9 mouse cellular contexts compared by ENCODE assay signal in genomic region chr1:182094473-182095136, GRCm38 (mm10). TPM values are rescaled to one million over a fixed set of nuclear protein-coding genes. Genes with fewer than 3 reads are reported as not detected.
A peak's percentile ranks its signal among the peaks of the same experiment; 100 is the strongest.
DNase-seq lines count a peak whose midpoint lies in the region; ATAC-seq lines count a peak whose summit lies in the region.
"Had no signal": no experiment of that assay in that cellular context is flagged by ENCODE, and none has a peak within 500 bp of the region (broad histone marks: within the 10 kb centered on the region; RNA-seq: fewer than 3 reads in every experiment).

No protein-coding gene starts in this region.

- no peaks in the 10 kb centered on the region for H3K27me3 ChIP-seq in heart, embryonic 14.5 days (ENCODE audit: control insufficient read depth, insufficient read depth, low read length)
- H3K27me3 ChIP-seq in midbrain, embryonic 11.5 days (ENCODE audit: control insufficient read depth, insufficient read depth, low read length), result no peaks in the 10 kb centered on the region
- H3K27me3 ChIP-seq in midbrain, embryonic 15.5 days (replicated peaks), result no peaks in the 10 kb centered on the region
- no peaks in the 10 kb centered on the region for H3K27me3 ChIP-seq in hindbrain, embryonic 14.5 days (ENCODE audit: control insufficient read depth, insufficient read depth, low read length)
- no peaks in the 10 kb centered on the region for H3K27me3 ChIP-seq in stomach, embryonic 15.5 days (replicated peaks)

- no peak for ATAC-seq in heart, embryonic 14.5 days (ENCODE audit: insufficient number of reproducible peaks, insufficient read depth, low FRiP score, low read depth)
- no peak for ATAC-seq in midbrain, embryonic 11.5 days (ENCODE audit: low FRiP score)
- no peak for ATAC-seq in midbrain, embryonic 15.5 days (replicated peaks)
- no peak for ATAC-seq in hindbrain, embryonic 14.5 days (ENCODE audit: low FRiP score)
- no peak for ATAC-seq in stomach, embryonic 15.5 days (ENCODE audit: insufficient read depth, low FRiP score, low read depth)
- no peak for ATAC-seq in activated CD4-positive, CD25-positive, alpha-beta regulatory T cell, adult 4 months

- 49% methylated on average over 15 of the region's 15 CpGs for WGBS in heart, embryonic 14.5 days
- 32% methylated on average over 15 of the region's 15 CpGs for WGBS in midbrain, embryonic 11.5 days
- WGBS in midbrain, embryonic 15.5 days, result 42% methylated on average over 15 of the region's 15 CpGs
- 45% methylated on average over 15 of the region's 15 CpGs for WGBS in hindbrain, embryonic 14.5 days
- 44% methylated on average over 14 of the region's 15 CpGs for WGBS in stomach, embryonic 15.5 days

- no peak overlapping the region for H3K9ac ChIP-seq in heart, embryonic 14.5 days (ENCODE audit: low read length)
- no peak overlapping the region for H3K9ac ChIP-seq in midbrain, embryonic 11.5 days (ENCODE audit: low read length)
- no peak overlapping the region for H3K9ac ChIP-seq in midbrain, embryonic 15.5 days
- no peak overlapping the region for H3K9ac ChIP-seq in hindbrain, embryonic 14.5 days
- H3K9ac ChIP-seq in stomach, embryonic 15.5 days, result no peak overlapping the region

- intact Hi-C loops in heart, postnatal 14 days (cut with DNase I), result no loop called here

- no peak for DNase-seq in heart, postnatal 14 days
- DNase-seq in midbrain, embryonic 11.5 days (ENCODE audit: low spot score, missing footprints), result peak; percentile 73
- no peak for DNase-seq in hindbrain, embryonic 14.5 days (ENCODE audit: low spot score)
- no peak for DNase-seq in spleen, adult 18-20 months
- DNase-seq: lung, postnatal 14 days had no signal

- H3K4me1 ChIP-seq in heart, embryonic 14.5 days (ENCODE audit: control insufficient read depth in 2 of 2, insufficient read depth in 2 of 2, low read length in 2 of 2), result peaks cover 24 to 43% of the 10 kb centered on the region in 2 experiments
- H3K4me1 ChIP-seq in midbrain, embryonic 11.5 days (ENCODE audit: control insufficient read depth, insufficient read depth, low read length), result peaks cover 8% of the 10 kb centered on the region
- peaks cover 21% of the 10 kb centered on the region for H3K4me1 ChIP-seq in midbrain, embryonic 15.5 days
- H3K4me1 ChIP-seq in hindbrain, embryonic 14.5 days (replicated peaks; ENCODE audit: control insufficient read depth, insufficient read depth, low read length), result peaks cover 26% of the 10 kb centered on the region
- peaks cover 46% of the 10 kb centered on the region for H3K4me1 ChIP-seq in stomach, embryonic 15.5 days

- no peak overlapping the region for H3K4me3 ChIP-seq in heart, embryonic 14.5 days (ENCODE audit: control insufficient read depth in 1 of 2, insufficient read depth in 1 of 2, low read depth in 1 of 2, low read length in 2 of 2)
- H3K4me3 ChIP-seq in midbrain, embryonic 11.5 days (ENCODE audit: low read depth, low read length), result no peak overlapping the region
- H3K4me3 ChIP-seq in midbrain, embryonic 15.5 days, result no peak overlapping the region
- no peak overlapping the region for H3K4me3 ChIP-seq in hindbrain, embryonic 14.5 days (replicated peaks; ENCODE audit: low read length)
- H3K4me3 ChIP-seq in stomach, embryonic 15.5 days (replicated peaks), result no peak overlapping the region

- H3K36me3 ChIP-seq in heart, embryonic 14.5 days (ENCODE audit: control insufficient read depth, insufficient read depth, low read length), result no peaks in the 10 kb centered on the region
- no peaks in the 10 kb centered on the region for H3K36me3 ChIP-seq in midbrain, embryonic 11.5 days (ENCODE audit: control insufficient read depth, insufficient read depth, low read length)
- no peaks in the 10 kb centered on the region for H3K36me3 ChIP-seq in midbrain, embryonic 15.5 days (replicated peaks)
- H3K36me3 ChIP-seq in hindbrain, embryonic 14.5 days (replicated peaks; ENCODE audit: control insufficient read depth, insufficient read depth), result no peaks in the 10 kb centered on the region
- no peaks in the 10 kb centered on the region for H3K36me3 ChIP-seq in stomach, embryonic 15.5 days

- no peaks in the 10 kb centered on the region for H3K9me3 ChIP-seq in heart, embryonic 14.5 days (ENCODE audit: control insufficient read depth, low read length)
- H3K9me3 ChIP-seq in midbrain, embryonic 11.5 days (ENCODE audit: control insufficient read depth, low read length), result no peaks in the 10 kb centered on the region
- H3K9me3 ChIP-seq in midbrain, embryonic 15.5 days, result no peaks in the 10 kb centered on the region
- H3K9me3 ChIP-seq in hindbrain, embryonic 14.5 days (ENCODE audit: control insufficient read depth, low read length), result no peaks in the 10 kb centered on the region
- H3K9me3 ChIP-seq in stomach, embryonic 15.5 days, result no peaks in the 10 kb centered on the region

- peak overlapping the region; percentile 30; the same call in 1 of the 2 replicates for H3K4me2 ChIP-seq in heart, embryonic 14.5 days (ENCODE audit: low read length)
- H3K4me2 ChIP-seq in midbrain, embryonic 11.5 days, result no peak overlapping the region
- H3K4me2 ChIP-seq in midbrain, embryonic 15.5 days, result no peak overlapping the region
- H3K4me2 ChIP-seq in hindbrain, embryonic 14.5 days (replicated peaks), result peak overlapping the region; percentile 17
- H3K4me2 ChIP-seq in stomach, embryonic 15.5 days, result peak overlapping the region; percentile 32; the same call in 1 of the 2 replicates

- H3K27ac ChIP-seq in heart, embryonic 14.5 days (replicated peaks in 1 of 2; ENCODE audit: control insufficient read depth in 1 of 2, insufficient read depth in 1 of 2, low read depth in 2 of 2, low read length in 2 of 2), result no peak overlapping the region
- H3K27ac ChIP-seq in midbrain, embryonic 11.5 days (ENCODE audit: low read depth, low read length), result no peak overlapping the region
- no peak overlapping the region for H3K27ac ChIP-seq in midbrain, embryonic 15.5 days
- no peak overlapping the region; the same call in 1 of the 2 replicates for H3K27ac ChIP-seq in hindbrain, embryonic 14.5 days
- H3K27ac ChIP-seq in stomach, embryonic 15.5 days, result peak overlapping the region; percentile 4; the same call in 1 of the 2 replicates

RNA-seq across cellular contexts. Expression of gene Srp9, which starts 29.9 kb away (rescaled TPM):
- polyA plus RNA-seq in heart, embryonic 14.5 days (2014; fragmentation: Nextera tagmentation; extraction: Ambion mirVana), result 112 and 113 TPM in 2 replicates
- total RNA-seq in heart, postnatal 14 days (2021), result 10 to 100 TPM; 42.6 to 46.6 TPM
- 158 and 189 TPM in 2 replicates for polyA plus RNA-seq in midbrain, embryonic 11.5 days (2014; fragmentation: Nextera tagmentation; extraction: Ambion mirVana)
- polyA plus RNA-seq in midbrain, embryonic 15.5 days (2015; fragmentation: Nextera tagmentation; extraction: Ambion mirVana), result 125 and 128 TPM in 2 replicates
- 139 and 142 TPM in 2 replicates for polyA plus RNA-seq in hindbrain, embryonic 14.5 days (2014; fragmentation: Nextera tagmentation; extraction: Ambion mirVana)
- 158 and 161 TPM in 2 replicates for polyA plus RNA-seq in stomach, embryonic 15.5 days (2015; fragmentation: Nextera tagmentation; extraction: Ambion mirVana)
- 100 to 1,000 TPM; 147 to 184 TPM for polyA plus RNA-seq in activated CD4-positive, CD25-positive, alpha-beta regulatory T cell, adult 4 months (2017; shearing (Covaris generic))

Comparison
In these comparisons a context has a peak if more than half of its experiments do, and no peak if none do; other contexts are left out.
1. H3K4me2 ChIP-seq: peak in heart, embryonic 14.5 days (single experiment), hindbrain, embryonic 14.5 days (single experiment) and stomach, embryonic 15.5 days (single experiment); none in midbrain, embryonic 11.5 days (single experiment) and midbrain, embryonic 15.5 days (single experiment).